Mouse (Mus musculus) intestine, embryonic 14.5 days (tissue): Measurements from ENCODE around the gene Ddx43. TPM values are rescaled to one million over a fixed set of nuclear protein-coding genes. Genes with fewer than 3 reads are reported as not detected.
"Not testable (repeated sequence)": the region's sequence is repeated elsewhere in the genome, so short reads cannot be mapped to it uniquely, and the experiment has no call there.

Experiments
- ATAC-seq: fragments of 200-750 bp; cut with Nextera tagmentation; replicated peaks from 2 replicates; pipeline ENCODE4 v1.8.0; 2017; ENCODE audit warnings: low read depth, moderate number of reproducible peaks, moderate TSS enrichment, moderate library complexity; ENCODE audit not compliant: low FRiP score, low TSS enrichment
- DNase-seq: peaks from one replicate; pipeline ENCODE4 v3.0.0-alpha.2; 2018; ENCODE audit warnings: low spot score
- H3K27ac ChIP-seq: fragments of 300-500 bp; sonication (generic); 2 replicates; pipeline ENCODE4 v1.5.1; 2014; ENCODE audit warnings: low read depth, mild to moderate bottlenecking, control low read depth
- H3K27me3 ChIP-seq: fragments of 300-500 bp; sonication (generic); replicated peaks from 2 replicates; pipeline ENCODE4 v1.6.1; 2014; ENCODE audit warnings: low read length, control low read depth; ENCODE audit not compliant: control insufficient read depth, insufficient read depth
- H3K36me3 ChIP-seq: fragments of 300-500 bp; sonication (generic); 2 replicates; pipeline ENCODE4 v1.6.1; 2014; ENCODE audit warnings: low read length, control low read depth; ENCODE audit not compliant: control insufficient read depth, insufficient read depth
- H3K4me1 ChIP-seq: fragments of 300-500 bp; sonication (generic); replicated peaks from 2 replicates; pipeline ENCODE4 v1.6.1; 2014; ENCODE audit warnings: low read length, control low read depth, mixed read lengths; ENCODE audit not compliant: control insufficient read depth, insufficient read depth
- H3K4me2 ChIP-seq: fragments of 300-500 bp; sonication (generic); 2 replicates; pipeline ENCODE4 v1.6.1; 2014; ENCODE audit warnings: low read length
- H3K4me3 ChIP-seq: fragments of 300-500 bp; sonication (generic); 2 replicates; pipeline ENCODE4 v1.5.1; 2014; ENCODE audit warnings: low read depth, low read length, control low read depth, mixed read lengths
- H3K9ac ChIP-seq: fragments of 300-500 bp; sonication (generic); 2 replicates; pipeline ENCODE4 v1.6.1; 2014; ENCODE audit warnings: mild to moderate bottlenecking, low read length
- H3K9me3 ChIP-seq: fragments of 300-500 bp; sonication (generic); 2 replicates; pipeline ENCODE4 v1.6.1; 2016; ENCODE audit warnings: low read length, control low read depth; ENCODE audit not compliant: control insufficient read depth
- WGBS: fragments of 180-500 bp; shearing (Covaris S2); extraction: QIAGEN DNeasy Blood & Tissue Kit; methylation state at CpG from one replicate; pipeline ENCODE4 v1.1.7; 2014; 5-methylcytosine and 5-hydroxymethylcytosine counted together
- polyA plus RNA-seq: library from polyadenylated mRNA; unstranded; fragments of >200 nt; fragmentation: Nextera tagmentation; extraction: Ambion mirVana; gene quantifications from 2 replicates; pipeline ENCODE4 v1.2.1, GENCODE M21; 2014

Ddx43 gene
- polyA plus RNA-seq = 0.54 and 0.86 TPM in 2 replicates

GRCm38 (mm10) chr9:78395630-78396351 is at the start of gene Ddx43:
TSS of gene Ddx43 (plus strand) at chr9:78395777.
- Histone ChIP-seq H3K36me3 (no peaks in the 10 kb centered on the region), H3K27ac (no peak within 1 kb of the TSS), H3K9ac (0 out of 2 replicates have a peak within 1 kb of the TSS, but pooled peaks have one; percentile 30), H3K4me2 (peak within 1 kb of the TSS; percentile 63), H3K27me3 (peaks cover 53% of the 10 kb centered on the region), H3K9me3 (no peaks in the 10 kb centered on the region), H3K4me3 (peak within 1 kb of the TSS; percentile 40), H3K4me1 (no peaks in the 10 kb centered on the region)
- peak; percentile 90 for ATAC-seq
- WGBS = 2% methylated on average over 74 of the region's 93 CpGs
- DNase-seq = peak; percentile 81

- Histone ChIP-seq H3K9ac (no peak overlapping the region), H3K4me1 (no peaks in the 10 kb centered on the region), H3K27ac (no peak overlapping the region), H3K4me3 (no peak overlapping the region), H3K36me3 (no peaks in the 10 kb centered on the region), H3K27me3 (no peaks in the 10 kb centered on the region), H3K4me2 (no peak overlapping the region), H3K9me3 (no peaks in the 10 kb centered on the region)
- 55% methylated on average over 3 of the region's 3 CpGs for WGBS
- DNase-seq = no peak
- peak; percentile 36; the same call in 1 of the 2 replicates for ATAC-seq
These were observed 48.6 kb upstream of the Ddx43 start for GRCm38 (mm10) chr9:78347004-78347403.

DNA sequence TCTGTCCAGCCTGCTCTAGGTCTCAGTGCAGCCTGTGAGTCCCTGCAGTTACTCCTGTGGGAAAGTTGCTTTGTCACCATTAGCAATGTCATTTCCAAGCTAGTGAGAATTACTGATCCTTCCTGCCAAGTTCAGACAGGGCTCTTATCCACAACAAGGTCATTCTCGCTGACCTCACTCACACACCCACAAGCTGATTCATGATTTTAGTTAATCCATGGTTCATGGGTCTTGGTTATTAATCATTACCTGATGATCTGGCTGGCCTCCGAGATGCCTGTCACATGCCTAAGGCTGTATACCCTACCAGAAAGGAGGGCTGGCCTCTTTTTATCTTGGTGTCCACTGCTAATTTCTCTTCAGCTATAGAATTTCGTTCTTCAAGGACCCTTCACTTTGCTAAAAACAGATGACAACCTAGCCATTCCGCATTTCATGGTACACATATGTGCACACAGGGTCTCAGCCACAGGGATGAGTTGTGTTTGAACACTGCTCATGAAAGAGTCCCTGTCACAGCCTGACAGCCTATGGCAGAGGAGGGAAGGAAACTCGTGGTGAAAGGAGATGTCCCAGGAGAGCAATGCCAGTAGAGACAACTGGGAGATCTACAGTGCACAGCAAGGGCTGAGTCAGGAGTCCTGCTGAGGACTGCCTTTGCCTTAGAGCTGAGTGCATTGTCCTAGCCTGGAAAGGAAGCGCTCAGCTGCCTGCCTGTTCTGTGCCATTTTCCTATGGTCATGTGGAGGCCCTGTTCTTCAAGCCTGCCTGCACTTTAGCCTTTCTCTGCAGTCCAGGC is 47.2 kb upstream of the Ddx43 start:
- H3K27ac ChIP-seq, H3K9ac ChIP-seq, H3K9me3 ChIP-seq, H3K4me2 ChIP-seq, H3K4me3 ChIP-seq, H3K36me3 ChIP-seq, DNase-seq, H3K4me1 ChIP-seq, H3K27me3 ChIP-seq, ATAC-seq: not testable (repeated sequence)
- WGBS = 58% methylated on average over 6 of the region's 6 CpGs

DNA sequence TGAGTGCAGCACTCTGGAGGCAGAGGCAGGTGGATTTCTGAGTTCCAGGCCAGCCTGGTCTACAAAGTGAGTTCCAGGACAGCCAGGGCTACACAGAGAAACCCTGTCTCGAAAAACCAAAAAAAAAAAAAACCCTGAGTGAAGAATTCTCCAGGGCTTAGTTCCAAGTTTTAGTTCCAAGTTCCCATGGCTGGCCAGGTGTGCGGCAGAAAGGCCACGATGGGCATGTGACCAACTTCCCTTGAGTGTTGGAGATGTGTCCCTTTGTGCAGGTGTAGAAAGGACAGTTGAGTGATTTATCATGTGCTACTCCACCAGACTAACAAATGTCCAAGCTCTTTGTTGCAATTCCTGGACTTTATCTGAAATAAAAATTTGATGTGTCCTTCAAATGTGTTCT is 46.4 kb upstream of the Ddx43 start:
- 86% methylated on average over 3 of the region's 3 CpGs for WGBS
- H3K27me3 ChIP-seq, H3K9me3 ChIP-seq, H3K4me2 ChIP-seq, H3K9ac ChIP-seq, DNase-seq, ATAC-seq, H3K36me3 ChIP-seq, H3K27ac ChIP-seq, H3K4me3 ChIP-seq, H3K4me1 ChIP-seq: not testable (repeated sequence)

DNA sequence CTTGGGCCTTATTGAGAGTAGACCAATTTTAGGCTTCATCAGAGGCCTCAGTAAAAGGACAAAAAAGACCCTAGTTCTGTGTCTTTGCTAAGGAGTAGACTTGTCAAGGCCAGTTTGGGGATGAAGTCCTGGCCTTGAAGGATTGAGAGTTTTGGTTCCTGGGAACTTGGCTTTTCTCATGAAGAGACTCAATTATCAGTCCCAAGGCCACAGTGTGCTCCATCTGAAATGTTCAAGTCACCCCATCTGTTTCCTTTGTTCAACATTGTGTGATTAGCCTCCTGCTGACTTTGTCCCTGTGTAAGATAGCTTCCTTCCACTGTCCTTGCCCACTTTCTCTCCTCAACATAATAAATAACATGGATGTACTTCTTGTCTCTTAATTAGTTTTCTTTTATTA is 45.6 kb upstream of the Ddx43 start:
- H3K4me3 ChIP-seq, DNase-seq, H3K27ac ChIP-seq, H3K36me3 ChIP-seq, ATAC-seq, H3K4me1 ChIP-seq, H3K4me2 ChIP-seq, H3K9ac ChIP-seq, H3K27me3 ChIP-seq, H3K9me3 ChIP-seq: not testable (repeated sequence)

DNA sequence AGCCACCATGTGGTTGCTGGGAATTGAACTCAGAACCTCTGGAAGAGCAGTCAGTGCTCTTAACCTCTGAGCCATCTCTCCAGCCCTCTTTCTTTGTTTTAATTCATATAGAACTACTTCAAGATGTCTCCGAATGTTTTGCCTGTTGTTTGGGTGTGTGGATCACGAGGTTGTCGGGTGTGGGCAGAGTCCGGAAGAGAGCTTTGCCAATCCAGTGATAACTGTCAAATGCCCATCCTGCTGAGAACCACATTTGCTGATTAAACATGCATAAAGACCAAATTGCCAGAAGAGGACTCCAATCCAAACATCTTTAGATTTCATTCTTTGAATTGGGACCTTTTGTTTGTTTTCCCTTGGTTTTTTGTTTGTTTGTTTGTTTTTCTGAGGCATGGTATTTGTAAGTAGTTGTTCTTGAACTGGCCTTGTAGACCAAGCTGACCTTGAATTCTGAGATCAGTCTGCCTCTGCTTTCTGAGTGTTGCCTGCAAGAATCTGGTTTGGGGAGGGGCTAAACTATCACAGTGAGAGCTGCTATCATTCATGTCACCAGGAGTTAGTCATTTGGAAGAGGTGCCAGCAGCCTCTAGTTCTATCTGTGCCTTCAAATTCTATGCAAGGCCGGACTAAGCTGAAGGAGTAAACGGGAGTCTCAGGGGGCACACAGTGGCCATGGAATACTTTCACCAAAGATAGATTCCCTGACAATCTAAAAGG is 43.9 kb upstream of the Ddx43 start:
- no peaks in the 10 kb centered on the region for H3K9me3 ChIP-seq
- no peak overlapping the region for H3K4me2 ChIP-seq
- no peak overlapping the region for H3K4me3 ChIP-seq
- WGBS = 83% methylated on average over 6 of the region's 6 CpGs
- no peak overlapping the region for H3K9ac ChIP-seq
- no peak for DNase-seq
- no peaks in the 10 kb centered on the region for H3K27me3 ChIP-seq
- H3K4me1 ChIP-seq = no peaks in the 10 kb centered on the region
- H3K36me3 ChIP-seq = no peaks in the 10 kb centered on the region
- ATAC-seq = no peak
- H3K27ac ChIP-seq = no peak overlapping the region

DNA sequence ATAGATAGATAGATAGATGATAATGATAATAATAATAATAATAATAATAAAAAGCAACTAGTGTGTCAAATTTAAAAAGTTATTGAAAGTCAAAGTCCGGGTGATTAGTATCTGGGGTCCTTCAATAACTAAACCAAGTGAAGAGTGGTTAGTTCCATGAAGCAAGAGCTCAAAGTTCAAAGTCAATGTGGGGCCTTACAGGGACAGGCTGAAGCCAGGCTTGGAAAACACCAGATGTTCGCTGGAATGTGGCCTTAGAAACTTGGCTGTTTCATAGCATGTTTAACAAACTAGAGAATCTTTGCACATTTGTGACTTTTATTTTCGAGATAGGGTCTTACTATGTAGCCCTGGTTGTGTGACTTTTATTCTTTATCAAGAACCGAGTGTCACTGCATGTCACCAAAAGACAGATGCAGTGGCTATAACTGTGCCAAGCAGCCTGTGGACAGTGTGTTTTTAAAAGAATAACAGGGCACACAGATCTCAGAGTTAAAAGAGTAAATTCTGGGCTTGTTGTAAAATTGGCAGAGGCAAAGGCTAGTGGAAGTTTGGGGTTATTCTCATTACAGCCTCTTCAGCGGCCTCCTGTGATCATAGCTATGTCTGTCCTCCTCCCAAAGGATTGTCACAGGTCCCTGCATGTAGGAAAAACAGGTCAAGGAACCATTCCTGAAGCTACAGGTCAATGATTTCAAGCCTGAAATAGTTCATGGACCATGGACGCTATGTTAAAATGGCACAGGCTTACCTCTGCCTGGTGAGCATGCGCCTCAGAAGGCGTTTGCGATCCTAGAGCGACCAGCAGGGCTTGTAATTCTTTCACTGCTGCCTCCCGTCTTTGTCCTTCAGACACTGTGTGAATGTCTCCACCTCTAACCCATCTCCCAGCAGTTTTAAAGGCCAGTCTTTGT is 40.7 kb upstream of the Ddx43 start:
- no peak overlapping the region for H3K4me3 ChIP-seq
- ATAC-seq (no peak), DNase-seq (no peak)
- no peak overlapping the region for H3K4me2 ChIP-seq
- H3K36me3 ChIP-seq = no peaks in the 10 kb centered on the region
- H3K9me3 ChIP-seq = no peaks in the 10 kb centered on the region
- H3K27ac ChIP-seq = no peak overlapping the region
- no peaks in the 10 kb centered on the region for H3K27me3 ChIP-seq
- 80% methylated on average over 11 of the region's 11 CpGs for WGBS
- no peaks in the 10 kb centered on the region for H3K4me1 ChIP-seq
- H3K9ac ChIP-seq = no peak overlapping the region

GRCm38 (mm10) chr9:78355611-78356010 is 40.0 kb upstream of the Ddx43 start, which contains the start of gene Gsta2:
TSS of gene Gsta2 (minus strand) at chr9:78355788.
- no peak within 1 kb of the TSS for H3K9ac ChIP-seq
- H3K4me2 ChIP-seq = no peak within 1 kb of the TSS
- no peaks in the 10 kb centered on the region for H3K4me1 ChIP-seq
- H3K9me3 ChIP-seq = no peaks in the 10 kb centered on the region
- no peaks in the 10 kb centered on the region for H3K36me3 ChIP-seq
- 87% methylated on average over 8 of the region's 8 CpGs for WGBS
- no peak within 1 kb of the TSS for H3K27ac ChIP-seq
- no peaks in the 10 kb centered on the region for H3K27me3 ChIP-seq
- no peak for DNase-seq
- no peak within 1 kb of the TSS for H3K4me3 ChIP-seq
- ATAC-seq = no peak
